Mouse (Mus musculus) thymus, adult 2 months (tissue): ENCODE measurements around the gene Rab5a.
"Not testable (repeated sequence)": the region's sequence is repeated elsewhere in the genome, so short reads cannot be mapped to it uniquely, and the experiment has no call there.

Source experiments
- CTCF ChIP-seq: fragments of 200-500 bp; IDR thresholded peaks from 2 replicates; pipeline ENCODE4 v1.5.1; 2012; ENCODE audit warnings: mild to moderate bottlenecking, control low read depth, low read length, moderate library complexity, borderline replicate concordance; ENCODE audit not compliant: control insufficient read depth, poor library complexity, insufficient read depth; ENCODE audit errors: extremely low read depth
- POLR2A ChIP-seq: fragments of 200-500 bp; IDR thresholded peaks from 2 replicates; pipeline ENCODE4 v1.6.1; 2012; ENCODE audit warnings: mild to moderate bottlenecking, low read length, control low read depth, moderate library complexity; ENCODE audit not compliant: control insufficient read depth, poor library complexity, insufficient read depth; ENCODE audit errors: extremely low read depth

DNA sequence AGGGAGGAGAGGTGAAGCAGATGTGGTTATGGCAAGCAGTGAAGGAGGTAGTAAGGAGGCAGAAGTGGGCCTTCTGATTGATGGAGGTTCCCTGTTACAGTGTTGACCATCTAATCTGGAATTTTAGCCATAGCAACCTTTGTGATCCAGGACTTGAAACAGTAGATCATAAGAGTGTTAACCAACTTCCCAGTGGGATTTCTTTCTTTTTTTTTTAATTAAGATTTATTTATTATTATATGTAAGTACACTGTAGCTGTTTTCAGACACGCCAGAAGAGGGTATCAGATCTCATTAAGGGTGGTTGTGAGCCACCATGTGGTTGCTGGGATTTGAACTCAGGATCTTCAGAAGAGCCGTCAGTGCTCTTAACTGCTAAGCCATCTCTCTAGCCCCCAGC, 60.3 kb downstream of the Rab5a start, which contains the start of gene Pp2d1:
- TF ChIP-seq POLR2A, CTCF: not testable (repeated sequence)
